Mouse (Mus musculus) G1E (cell line): Measurements from ENCODE around the gene Nkapd1.

ENCODE experiments used
- CTCF ChIP-seq: IDR thresholded peaks from 2 replicates; pipeline ENCODE4 v1.5.1; 2012; ENCODE audit warnings: low read depth, low read length, inconsistent platforms, mixed read lengths
- GATA1 ChIP-seq: IDR thresholded peaks from 2 replicates; pipeline ENCODE4 v1.6.1; 2012; ENCODE audit warnings: borderline replicate concordance, low read length, inconsistent platforms, mixed read lengths
- GATA2 ChIP-seq: IDR thresholded peaks from 2 replicates; pipeline ENCODE4 v1.6.1; 2012; ENCODE audit warnings: low read depth, low read length, inconsistent platforms, borderline replicate concordance
- POLR2AphosphoS5 ChIP-seq: IDR thresholded peaks from 2 replicates; pipeline ENCODE4 v1.6.1; 2012; ENCODE audit warnings: low read depth, low read length, inconsistent platforms; ENCODE audit not compliant: insufficient replicate concordance
- TAL1 ChIP-seq: conservative IDR thresholded peaks from 2 replicates; pipeline ENCODE4 v1.6.1; 2012; ENCODE audit warnings: low read depth, low read length, inconsistent platforms, mixed read lengths

GRCm38 (mm10) chr9:50593544-50593943, 23.7 kb downstream of the Nkapd1 start:
- TF ChIP-seq CTCF (peak; percentile 56), GATA1 (no peak), TAL1 (no peak), POLR2AphosphoS5 (no peak), GATA2 (no peak)
